Mouse (Mus musculus) limb, embryonic 10.5 days (tissue): ENCODE results near the gene Gm14419. TPM values are rescaled to one million over a fixed set of nuclear protein-coding genes. Genes with fewer than 3 reads are reported as not detected.
"Not testable (repeated sequence)": the region's sequence is repeated elsewhere in the genome, so short reads cannot be mapped to it uniquely, and the experiment has no call there.

Source experiments
- DNase-seq: peaks from one replicate; pipeline ENCODE4 v3.0.0-alpha.2; 2017; ENCODE audit warnings: low spot score
- H3K27ac ChIP-seq: fragments of 300-500 bp; sonication (generic); 2 replicates; pipeline ENCODE4 v1.5.1; 2016; ENCODE audit warnings: mild to moderate bottlenecking
- H3K27me3 ChIP-seq: fragments of 300-500 bp; sonication (generic); 2 replicates; pipeline ENCODE4 v1.6.1; 2016; ENCODE audit warnings: low read depth, mild to moderate bottlenecking; ENCODE audit not compliant: poor library complexity, severe bottlenecking
- H3K36me3 ChIP-seq: fragments of 300-500 bp; sonication (generic); 2 replicates; pipeline ENCODE4 v1.6.1; 2016; ENCODE audit warnings: mild to moderate bottlenecking, moderate library complexity
- H3K4me1 ChIP-seq: fragments of 300-500 bp; sonication (generic); 2 replicates; pipeline ENCODE4 v1.6.1; 2016
- H3K4me3 ChIP-seq: fragments of 300-500 bp; sonication (generic); 2 replicates; pipeline ENCODE4 v1.5.1; 2016; ENCODE audit warnings: mild to moderate bottlenecking, moderate library complexity
- H3K9me3 ChIP-seq: fragments of 300-500 bp; sonication (generic); replicated peaks from 2 replicates; pipeline ENCODE4 v1.6.1; 2016; ENCODE audit warnings: mild to moderate bottlenecking
- WGBS: fragments of 180-500 bp; shearing (Covaris S2); methylation state at CpG from one replicate; pipeline ENCODE4 v1.1.7; 2016; 5-methylcytosine and 5-hydroxymethylcytosine counted together
- polyA plus RNA-seq: library from polyadenylated mRNA; unstranded; fragments of >200 nt; fragmentation: Nextera tagmentation; extraction: Ambion mirVana; gene quantifications from 2 replicates; pipeline ENCODE4 v1.2.1, GENCODE M21; 2016

Gene Gm14419
- polyA plus RNA-seq: 8.2 and 11.7 TPM in 2 replicates

DNA sequence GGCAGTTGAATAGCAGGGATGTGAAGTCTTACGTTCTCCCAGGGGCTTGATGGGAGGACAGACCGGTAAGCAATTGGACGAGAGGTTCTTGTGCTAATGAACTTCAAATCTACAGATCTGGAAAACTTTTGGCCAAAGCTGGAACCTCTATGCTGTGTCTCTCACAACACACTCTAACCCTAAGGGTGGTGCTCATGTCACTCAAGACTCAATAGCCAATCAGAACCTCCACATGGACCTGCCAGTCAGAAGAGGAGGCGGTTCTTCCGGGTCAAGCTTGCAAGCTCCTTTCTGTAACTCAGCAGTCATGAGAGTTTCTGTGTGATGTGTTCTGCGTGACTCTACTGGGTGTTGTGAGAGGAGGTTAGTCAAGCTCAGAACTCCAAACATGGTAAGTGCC, at the start of gene Gm14419:
TSS of gene Gm14419 (plus strand) at position 301 of the 400 bp plus-strand sequence.
- WGBS: no CpG with 5 or more reads among the region's 6 CpGs
- not testable (repeated sequence) for H3K4me3 ChIP-seq, H3K4me1 ChIP-seq, H3K27me3 ChIP-seq, H3K36me3 ChIP-seq, H3K27ac ChIP-seq, DNase-seq, H3K9me3 ChIP-seq

Other genes with a start within 250 kb of the Gm14419 start
- gene Gm14295, start 202.3 kb upstream of the Gm14419 start, polyA plus RNA-seq: 13.2 and 14.0 TPM in 2 replicates
- not detected in 2 replicates for gene Gm14408, start 169.8 kb upstream of the Gm14419 start, polyA plus RNA-seq
- gene Gm14296, start 73.1 kb upstream of the Gm14419 start, polyA plus RNA-seq: 10.7 and 12.6 TPM in 2 replicates
- gene Gm14401, start 73.4 kb downstream of the Gm14419 start, polyA plus RNA-seq: 0.13 TPM in 1 of 2 replicates, not detected in the other
- gene Gm14410, start 205.5 kb downstream of the Gm14419 start, polyA plus RNA-seq: 20.7 and 29.7 TPM in 2 replicates